Mouse (Mus musculus): ENCODE data around the gene Bnip1. TPM values are rescaled to one million over a fixed set of nuclear protein-coding genes. Genes with fewer than 3 reads are reported as not detected.

The Bnip1 gene
- polyA plus RNA-seq, 1 experiment: 24.5 TPM

DNA sequence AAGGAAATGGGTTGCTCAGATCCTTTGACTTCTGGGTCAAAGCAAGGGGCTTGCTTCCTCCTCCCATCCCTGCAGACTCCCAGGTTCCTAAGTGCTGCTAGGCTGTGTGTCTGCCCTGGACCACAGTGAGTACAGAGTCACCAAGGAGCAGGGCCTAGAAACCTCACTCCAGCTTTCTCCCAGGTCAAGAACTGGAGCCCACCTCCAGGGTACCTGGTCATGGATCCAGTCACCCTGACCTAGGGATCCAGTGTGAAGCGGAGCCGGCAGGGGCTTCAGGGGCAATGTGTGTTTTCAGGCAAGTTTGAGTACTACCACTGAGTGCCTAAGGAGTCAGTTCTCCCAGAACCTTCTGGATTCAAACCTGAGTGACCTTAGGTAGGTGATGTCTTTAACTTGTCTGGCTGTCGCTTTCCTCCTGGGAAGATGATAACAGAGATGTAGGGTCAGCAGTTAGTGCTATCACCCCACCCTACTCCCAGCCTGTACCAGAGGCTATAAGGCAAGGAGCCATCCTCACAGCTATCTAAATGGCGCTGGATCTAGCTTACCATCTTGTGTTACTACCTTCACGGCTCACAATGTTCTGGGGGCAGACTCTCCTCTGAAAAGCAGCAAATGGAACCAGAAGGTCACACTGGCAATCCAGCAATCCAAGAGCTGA is 53.6 kb downstream of the Bnip1 start:
- no peak overlapping the region for H3K27ac ChIP-seq (ENCODE audit: control insufficient read depth, insufficient read depth, low read length)
- no peak overlapping the region for H3K4me3 ChIP-seq (ENCODE audit: control insufficient read depth, insufficient read depth, low read length)
- DNase-seq: no peak
- no peak for TF ChIP-seq POLR2A (IDR thresholded peaks at IDR 0.05; ENCODE audit: control insufficient read depth, extremely low read depth, insufficient read depth, low read length, poor library complexity)
- TF ChIP-seq CTCF (IDR thresholded peaks at IDR 0.05; ENCODE audit: borderline replicate concordance, control insufficient read depth, extremely low read depth, insufficient read depth, low read length, poor library complexity): no peak
- no peaks in the 10 kb centered on the region for H3K4me1 ChIP-seq (replicated peaks; ENCODE audit: control insufficient read depth, insufficient read depth, low read length)
- H3K27me3 ChIP-seq (ENCODE audit: control insufficient read depth, insufficient read depth, low read length): peaks cover 18% of the 10 kb centered on the region; the same call in 1 of the 2 replicates
- no peaks in the 10 kb centered on the region for H3K36me3 ChIP-seq (ENCODE audit: control insufficient read depth, insufficient read depth, low read length)
- WGBS: 90% methylated on average over 5 of the region's 5 CpGs

GRCm38 (mm10) chr17:26834966-26835755 is 54.3 kb downstream of the Bnip1 start:
- peaks cover 18% of the 10 kb centered on the region; the same call in 1 of the 2 replicates for H3K27me3 ChIP-seq (ENCODE audit: control insufficient read depth, insufficient read depth, low read length)

GRCm38 (mm10) chr17:26835956-26836355 is 55.1 kb downstream of the Bnip1 start:
- no peaks in the 10 kb centered on the region for H3K4me1 ChIP-seq (replicated peaks; ENCODE audit: control insufficient read depth, insufficient read depth, low read length)
- H3K4me3 ChIP-seq (ENCODE audit: control insufficient read depth, insufficient read depth, low read length): no peak overlapping the region
- WGBS: 42% methylated on average over 8 of the region's 8 CpGs
- H3K36me3 ChIP-seq (ENCODE audit: control insufficient read depth, insufficient read depth, low read length): no peaks in the 10 kb centered on the region
- H3K27ac ChIP-seq (ENCODE audit: control insufficient read depth, insufficient read depth, low read length): no peak overlapping the region
- TF ChIP-seq CTCF (IDR thresholded peaks at IDR 0.05; ENCODE audit: borderline replicate concordance, control insufficient read depth, extremely low read depth, insufficient read depth, low read length, poor library complexity): no peak
- TF ChIP-seq POLR2A (IDR thresholded peaks at IDR 0.05; ENCODE audit: control insufficient read depth, extremely low read depth, insufficient read depth, low read length, poor library complexity): no peak
- no peak for DNase-seq
- H3K27me3 ChIP-seq (ENCODE audit: control insufficient read depth, insufficient read depth, low read length): peaks cover 23% of the 10 kb centered on the region; the same call in 1 of the 2 replicates

More at GRCm38 (mm10) chr17:26834966-26835755, 54.3 kb downstream of the Bnip1 start:
- Histone ChIP-seq H3K4me3 (ENCODE audit: control insufficient read depth, insufficient read depth, low read length) (no peak overlapping the region), H3K27ac (ENCODE audit: control insufficient read depth, insufficient read depth, low read length) (no peak overlapping the region), H3K36me3 (ENCODE audit: control insufficient read depth, insufficient read depth, low read length) (no peaks in the 10 kb centered on the region), H3K4me1 (replicated peaks; ENCODE audit: control insufficient read depth, insufficient read depth, low read length) (no peaks in the 10 kb centered on the region)
- no peak for DNase-seq
- WGBS: 34% methylated on average over 3 of the region's 9 CpGs
- TF ChIP-seq CTCF (IDR thresholded peaks at IDR 0.05; ENCODE audit: borderline replicate concordance, control insufficient read depth, extremely low read depth, insufficient read depth, low read length, poor library complexity) (no peak), POLR2A (IDR thresholded peaks at IDR 0.05; ENCODE audit: control insufficient read depth, extremely low read depth, insufficient read depth, low read length, poor library complexity) (no peak)

DNA sequence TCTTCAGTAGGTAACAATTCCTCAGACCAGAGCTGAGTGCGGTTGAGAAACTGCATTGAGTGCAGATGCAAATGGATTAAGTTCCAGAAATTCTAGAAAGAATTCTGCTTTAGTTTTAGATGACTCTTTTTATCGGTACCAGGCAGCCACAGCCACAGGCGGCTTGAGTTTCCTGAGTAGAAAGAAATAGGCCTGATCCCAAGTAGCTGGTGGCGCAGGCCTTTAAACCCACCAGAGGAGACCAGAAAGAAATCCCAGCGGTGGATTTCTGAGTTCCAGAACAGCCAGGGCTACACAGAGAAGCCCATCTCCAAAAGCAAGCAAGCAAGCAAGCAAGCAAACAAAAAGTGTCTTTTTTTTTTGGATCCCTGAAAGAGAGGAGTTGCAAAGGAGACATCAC is 55.5 kb downstream of the Bnip1 start:
- Histone ChIP-seq H3K4me1 (replicated peaks; ENCODE audit: control insufficient read depth, insufficient read depth, low read length) (no peaks in the 10 kb centered on the region), H3K27ac (ENCODE audit: control insufficient read depth, insufficient read depth, low read length) (no peak overlapping the region), H3K27me3 (ENCODE audit: control insufficient read depth, insufficient read depth, low read length) (peaks cover 23% of the 10 kb centered on the region; the same call in 1 of the 2 replicates), H3K36me3 (ENCODE audit: control insufficient read depth, insufficient read depth, low read length) (no peaks in the 10 kb centered on the region), H3K4me3 (ENCODE audit: control insufficient read depth, insufficient read depth, low read length) (no peak overlapping the region)
- WGBS: 39% methylated on average over 5 of the region's 5 CpGs
- DNase-seq: no peak
- TF ChIP-seq POLR2A (IDR thresholded peaks at IDR 0.05; ENCODE audit: control insufficient read depth, extremely low read depth, insufficient read depth, low read length, poor library complexity) (no peak), CTCF (IDR thresholded peaks at IDR 0.05; ENCODE audit: borderline replicate concordance, control insufficient read depth, extremely low read depth, insufficient read depth, low read length, poor library complexity) (no peak)

DNA sequence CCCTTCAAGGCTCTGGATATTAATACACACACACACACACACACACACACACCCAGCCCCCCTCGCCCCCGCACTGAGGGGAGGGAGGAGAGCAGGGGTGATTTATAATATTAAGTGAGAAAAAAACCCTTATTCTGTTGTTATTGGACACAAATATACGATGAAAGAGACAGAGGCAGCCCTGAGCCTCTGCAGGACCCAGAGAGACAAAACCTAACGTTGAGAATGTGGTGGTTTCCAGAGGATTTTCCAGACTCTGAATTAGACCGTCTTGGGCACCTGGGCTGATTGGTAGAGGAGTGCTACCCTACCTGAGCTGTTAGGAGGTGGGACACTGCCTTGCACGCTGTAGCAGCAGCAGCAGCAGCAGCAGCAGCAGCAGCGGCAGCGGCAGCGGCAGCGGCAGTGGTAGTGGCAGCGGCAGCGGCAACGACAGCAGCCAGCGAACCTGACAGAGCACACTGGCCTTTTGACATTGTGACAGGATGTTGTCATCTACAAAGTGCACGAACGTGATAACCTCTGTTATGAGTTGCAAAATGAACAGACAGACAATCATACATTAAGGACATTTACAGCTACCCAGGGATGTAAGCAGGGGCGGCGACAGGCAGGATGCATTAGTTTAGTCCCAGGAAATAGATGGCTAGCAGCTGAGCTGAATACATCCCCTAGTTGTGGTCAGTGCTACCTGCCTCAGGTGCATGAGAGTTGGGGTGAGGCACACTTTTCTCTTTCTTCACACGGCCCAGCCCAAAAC is 56.1 kb downstream of the Bnip1 start:
- Histone ChIP-seq H3K27ac (ENCODE audit: control insufficient read depth, insufficient read depth, low read length) (no peak overlapping the region), H3K36me3 (ENCODE audit: control insufficient read depth, insufficient read depth, low read length) (no peaks in the 10 kb centered on the region), H3K27me3 (ENCODE audit: control insufficient read depth, insufficient read depth, low read length) (peaks cover 23% of the 10 kb centered on the region; the same call in 1 of the 2 replicates), H3K4me1 (replicated peaks; ENCODE audit: control insufficient read depth, insufficient read depth, low read length) (no peaks in the 10 kb centered on the region), H3K4me3 (ENCODE audit: control insufficient read depth, insufficient read depth, low read length) (no peak overlapping the region)
- DNase-seq: no peak
- TF ChIP-seq POLR2A (IDR thresholded peaks at IDR 0.05; ENCODE audit: control insufficient read depth, extremely low read depth, insufficient read depth, low read length, poor library complexity): no peak
- no peak for TF ChIP-seq CTCF (IDR thresholded peaks at IDR 0.05; ENCODE audit: borderline replicate concordance, control insufficient read depth, extremely low read depth, insufficient read depth, low read length, poor library complexity)
- WGBS: 14% methylated on average over 19 of the region's 19 CpGs

DNA sequence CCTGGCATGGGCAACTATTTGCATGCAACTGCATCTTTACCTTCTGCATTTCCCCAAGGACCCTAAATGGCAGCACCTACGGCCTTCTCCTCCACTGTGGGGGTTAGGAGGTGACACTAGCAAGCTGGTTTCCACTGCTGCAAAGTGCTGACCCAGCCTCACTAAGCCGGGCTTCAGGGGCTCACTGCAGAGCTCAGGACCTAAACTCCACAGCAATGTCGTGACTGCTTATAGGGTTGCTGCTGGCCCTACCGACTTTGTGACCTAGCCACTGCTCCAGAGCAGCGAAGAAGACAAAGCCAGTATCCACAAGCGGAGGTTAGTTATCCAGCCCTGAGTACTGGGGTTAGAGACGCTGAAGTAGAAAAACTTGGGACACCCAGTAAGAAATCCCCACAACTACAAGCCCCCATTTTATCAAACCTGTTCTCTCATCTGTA is 56.7 kb downstream of the Bnip1 start:
- TF ChIP-seq POLR2A (IDR thresholded peaks at IDR 0.05; ENCODE audit: control insufficient read depth, extremely low read depth, insufficient read depth, low read length, poor library complexity) (no peak), CTCF (IDR thresholded peaks at IDR 0.05; ENCODE audit: borderline replicate concordance, control insufficient read depth, extremely low read depth, insufficient read depth, low read length, poor library complexity) (no peak)
- 9% methylated on average over 7 of the region's 7 CpGs for WGBS
- Histone ChIP-seq H3K27me3 (ENCODE audit: control insufficient read depth, insufficient read depth, low read length) (peaks cover 28% of the 10 kb centered on the region; the same call in 1 of the 2 replicates), H3K4me1 (replicated peaks; ENCODE audit: control insufficient read depth, insufficient read depth, low read length) (no peaks in the 10 kb centered on the region), H3K27ac (ENCODE audit: control insufficient read depth, insufficient read depth, low read length) (no peak overlapping the region), H3K4me3 (ENCODE audit: control insufficient read depth, insufficient read depth, low read length) (no peak overlapping the region), H3K36me3 (ENCODE audit: control insufficient read depth, insufficient read depth, low read length) (no peaks in the 10 kb centered on the region)
- DNase-seq: no peak

All from thymus, adult 2 months (tissue).